Mouse (Mus musculus): ENCODE data around the gene Emid1. TPM values are rescaled to one million over a fixed set of nuclear protein-coding genes. Genes with fewer than 3 reads are reported as not detected.

Gene Emid1
- total RNA-seq (2022): 1 to 10 TPM in 1 of 4 experiments, under 1 TPM in 3; 0.73 to 2.0 (median 0.90) TPM

DNA sequence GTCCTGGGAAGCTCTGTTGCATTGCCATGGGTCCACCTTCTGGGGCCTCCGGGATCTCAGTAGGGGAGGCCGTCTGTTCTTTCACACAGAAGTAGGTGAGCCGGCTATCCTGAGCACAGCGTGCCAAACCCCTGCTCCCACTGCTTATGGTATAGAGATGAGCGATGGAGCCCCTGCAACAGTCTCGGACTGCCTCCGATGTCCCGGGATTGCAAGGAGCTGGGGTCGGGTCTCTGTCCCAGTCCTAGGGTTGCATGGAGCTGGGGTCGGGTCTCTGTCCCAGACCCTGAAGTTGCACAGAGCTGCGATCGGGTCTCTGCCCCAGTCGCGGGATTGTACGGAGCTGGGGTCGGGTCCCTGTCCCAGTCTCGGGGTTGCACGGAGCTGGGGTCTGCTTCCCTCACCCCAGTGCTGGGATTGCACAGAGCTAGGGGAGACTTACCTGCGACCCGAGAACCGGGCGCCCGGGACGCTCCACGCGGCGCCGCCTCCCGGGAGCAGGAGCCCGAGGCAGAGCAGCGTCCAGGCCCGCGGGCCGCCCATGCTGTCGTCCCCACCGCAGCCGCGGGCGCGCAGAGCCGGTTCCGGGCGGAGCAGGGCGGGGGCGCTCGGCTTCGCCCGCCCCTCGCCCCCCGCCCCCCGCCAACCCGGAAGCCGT lies at the start of gene Emid1:
TSS of gene Emid1 (minus strand) at position 578 of the 658 bp plus-strand sequence.
- DNase-seq (ENCODE audit: low spot score): no peak

DNA sequence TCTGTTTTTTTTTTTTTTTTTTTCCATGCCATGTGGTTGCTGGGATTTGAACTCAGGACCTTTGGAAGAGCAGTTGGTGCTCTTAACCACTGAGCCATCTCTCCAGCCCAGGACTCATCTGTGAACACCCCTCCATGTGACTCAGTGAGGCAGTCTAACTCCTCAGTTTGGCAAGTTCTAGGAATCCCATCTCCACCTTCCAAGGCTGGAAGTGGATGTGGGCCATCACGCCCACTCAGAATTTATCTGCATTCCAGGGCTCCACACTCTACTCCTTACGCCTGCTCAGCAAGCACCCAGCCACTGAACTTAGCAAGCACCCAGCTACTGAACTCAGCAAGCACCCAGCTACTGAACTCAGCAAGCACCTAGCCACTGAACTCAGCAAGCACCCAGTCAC lies 47.8 kb upstream of the Emid1 start:
- no peak for DNase-seq (ENCODE audit: low spot score)

DNA sequence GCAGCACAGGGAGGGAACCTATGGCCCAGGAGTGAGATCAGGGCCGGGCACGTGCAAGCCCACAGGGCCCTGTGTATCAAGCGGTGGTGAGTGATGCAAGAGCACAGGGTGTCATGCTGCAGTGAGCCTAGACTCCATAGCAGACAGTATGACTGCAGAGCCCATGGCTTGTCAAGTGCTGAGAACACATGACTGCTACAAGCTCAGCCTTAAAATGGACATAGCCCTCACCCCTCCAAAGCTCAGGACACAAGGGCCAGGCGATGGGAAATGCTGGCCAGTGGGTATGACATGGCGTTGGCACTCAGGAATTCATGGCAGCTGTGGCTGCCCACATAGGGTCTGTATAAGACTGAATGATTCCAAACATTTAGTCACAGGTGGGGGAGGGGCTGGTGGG lies 45.0 kb upstream of the Emid1 start:
- DNase-seq (ENCODE audit: low spot score): no peak

DNA sequence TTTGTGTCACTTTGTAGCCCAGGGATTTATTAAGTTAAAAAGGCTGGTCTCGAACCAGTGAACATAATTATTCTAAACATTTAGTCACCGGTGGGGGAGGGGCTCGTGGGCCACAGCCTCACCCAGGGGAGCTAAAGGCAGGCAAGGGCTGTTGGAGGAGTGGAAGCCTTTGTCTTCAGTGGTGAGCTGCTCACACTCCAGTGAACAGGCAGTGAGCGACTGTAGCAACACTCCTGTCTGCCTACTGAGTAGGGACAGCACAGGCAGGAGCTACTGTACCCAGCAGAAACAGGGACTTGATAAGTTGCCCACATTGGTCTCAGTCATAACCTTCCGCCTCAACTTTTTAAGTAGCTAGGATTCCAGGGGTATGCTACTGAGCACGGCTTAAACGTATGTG lies 44.5 kb upstream of the Emid1 start:
- no peak for DNase-seq (ENCODE audit: low spot score)

DNA sequence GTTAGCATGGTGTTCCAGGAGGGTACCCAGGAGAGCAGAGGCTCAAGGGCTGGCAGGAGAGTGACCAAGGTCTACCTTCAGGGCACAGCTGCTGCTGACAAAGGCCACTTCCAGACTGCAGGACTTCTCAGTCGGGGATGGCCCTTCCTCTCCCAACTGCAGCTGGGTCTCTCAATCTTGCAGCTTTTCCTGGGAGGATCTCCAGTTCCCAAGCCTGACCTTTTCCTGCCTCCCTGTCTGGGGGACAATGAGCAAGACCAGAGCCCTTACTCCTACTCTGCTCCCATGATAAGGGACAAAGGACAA lies 41.5 kb upstream of the Emid1 start:
- no peak for DNase-seq (ENCODE audit: low spot score)

DNA sequence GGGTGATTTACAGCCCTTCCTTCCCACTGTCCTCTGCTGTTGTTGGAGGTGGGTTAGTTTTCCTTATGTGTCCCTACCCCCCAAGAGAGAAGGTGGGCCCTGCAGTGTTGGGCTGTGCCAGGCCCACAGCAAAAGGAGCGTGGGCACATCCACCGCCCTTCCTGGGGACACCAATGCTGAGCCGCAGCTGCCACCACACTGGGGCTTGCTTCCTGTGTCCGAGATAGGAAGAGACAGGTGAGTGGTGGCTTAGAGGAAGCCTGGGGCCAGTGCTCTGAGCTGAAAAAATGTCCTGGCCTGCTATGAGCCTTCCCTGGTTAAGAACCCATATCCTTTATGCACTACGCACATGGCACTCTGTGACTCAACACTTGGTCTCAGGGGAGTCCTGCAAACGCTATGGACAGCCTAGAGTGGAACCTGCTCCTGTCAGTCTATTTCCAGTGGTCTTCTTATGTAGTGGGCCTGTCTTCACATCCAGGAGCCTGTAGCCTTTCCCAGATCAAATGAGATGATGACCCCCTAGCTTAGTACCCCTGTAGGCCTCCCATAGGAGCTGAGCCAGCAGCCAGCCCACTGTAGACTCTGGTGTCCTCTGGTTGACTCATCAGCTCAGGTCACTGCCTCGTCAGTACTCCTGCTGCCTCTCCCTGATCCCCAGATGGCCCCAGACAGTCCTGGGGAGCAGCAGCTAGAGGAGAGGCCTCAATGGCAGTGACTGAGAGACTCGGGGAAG lies 41.0 kb upstream of the Emid1 start:
- DNase-seq (ENCODE audit: low spot score): no peak

DNA sequence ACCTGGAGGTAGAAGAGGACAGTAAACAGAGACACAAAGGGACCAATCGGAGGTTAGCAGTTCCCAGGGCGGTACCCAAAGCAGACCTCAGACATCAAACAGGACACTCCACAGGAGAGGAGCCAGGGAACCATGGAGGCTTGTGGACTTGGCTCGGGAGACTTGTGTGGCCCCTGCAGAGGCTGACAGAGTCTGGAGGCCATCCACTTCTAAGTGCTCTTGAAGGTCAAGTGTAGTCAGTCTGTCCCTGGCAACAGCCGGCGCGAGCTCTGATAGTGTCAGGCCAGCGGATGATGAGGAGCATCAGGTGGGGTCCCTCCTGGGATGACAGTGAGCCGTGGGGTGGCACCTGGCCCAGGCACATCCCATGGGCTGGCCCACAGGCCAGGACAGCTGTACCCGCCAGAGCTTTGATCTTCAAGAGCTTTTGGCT lies 40.0 kb upstream of the Emid1 start:
- DNase-seq (ENCODE audit: low spot score): peak; percentile 28

DNA sequence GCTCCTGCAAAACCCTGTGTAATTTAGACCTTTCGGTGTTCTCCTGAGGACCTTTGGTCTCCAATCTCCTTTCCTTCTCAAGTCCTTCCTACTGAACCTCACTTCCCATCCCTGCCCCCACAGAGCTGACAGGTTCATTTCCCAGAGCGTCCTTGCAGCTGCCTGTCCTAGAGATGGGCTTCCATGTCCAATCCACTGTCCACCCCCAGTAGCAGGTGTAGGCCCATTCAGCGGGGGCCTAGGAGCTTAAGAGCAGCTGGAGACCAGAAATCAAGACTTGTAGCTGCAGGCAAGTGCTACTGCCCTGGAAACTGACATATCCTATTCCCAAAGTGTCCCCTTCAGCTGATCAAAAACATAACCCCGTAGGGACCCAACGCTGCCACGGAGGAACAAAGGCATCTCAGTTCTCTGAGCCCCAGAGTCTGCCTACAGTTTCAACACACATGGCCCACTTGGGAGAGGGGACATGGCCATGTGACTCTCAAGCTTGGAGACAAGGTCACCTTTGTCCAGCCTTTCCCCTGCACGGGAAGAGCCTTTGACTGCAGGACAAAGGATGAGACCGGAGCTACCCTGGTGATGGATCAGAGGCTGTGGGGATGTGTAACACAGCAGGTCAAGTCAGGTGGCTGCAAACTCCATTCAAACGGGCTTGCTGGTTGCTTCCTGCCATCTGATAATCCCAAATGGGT lies 37.3 kb upstream of the Emid1 start:
- no peak for DNase-seq (ENCODE audit: low spot score)

DNA sequence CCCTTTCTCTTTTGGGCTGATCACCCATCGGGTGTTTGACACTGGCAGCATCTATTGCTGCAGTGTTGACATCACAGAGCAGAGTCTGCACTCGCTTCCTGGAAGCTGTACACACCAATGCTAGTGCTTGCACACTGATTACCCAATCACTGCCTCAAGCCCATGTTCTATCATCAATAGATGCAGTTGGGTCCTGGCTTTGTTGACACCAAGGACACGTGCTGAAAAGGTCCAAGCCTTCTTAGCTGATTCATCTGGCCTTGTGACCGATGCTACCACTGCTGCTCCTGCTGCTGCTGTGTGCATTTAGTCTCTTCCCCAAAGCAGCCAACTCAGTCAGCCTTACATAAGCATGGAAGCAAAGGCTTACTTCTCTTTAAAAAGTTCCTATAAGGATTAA lies 36.1 kb upstream of the Emid1 start:
- no peak for DNase-seq (ENCODE audit: low spot score)

DNA sequence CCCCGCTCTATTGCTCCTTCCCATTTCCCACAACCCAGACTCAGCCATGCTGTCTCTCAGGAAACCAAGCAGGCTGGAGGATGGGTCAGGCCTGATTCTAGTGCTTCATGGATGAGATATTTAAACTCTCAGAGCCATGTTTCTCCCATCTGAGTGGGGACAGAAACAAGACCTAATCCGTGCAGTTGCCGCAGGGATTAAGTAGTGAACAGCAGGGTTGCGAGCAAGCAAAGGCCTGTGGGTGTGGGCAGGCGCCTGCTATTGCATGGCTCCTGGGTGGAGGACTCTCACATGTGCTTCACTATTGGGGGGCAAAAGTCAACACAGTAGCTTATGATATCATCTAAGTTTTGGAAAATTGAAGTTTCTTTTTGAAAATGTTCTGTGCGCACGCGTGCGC lies 32.8 kb upstream of the Emid1 start:
- DNase-seq (ENCODE audit: low spot score): no peak

DNA sequence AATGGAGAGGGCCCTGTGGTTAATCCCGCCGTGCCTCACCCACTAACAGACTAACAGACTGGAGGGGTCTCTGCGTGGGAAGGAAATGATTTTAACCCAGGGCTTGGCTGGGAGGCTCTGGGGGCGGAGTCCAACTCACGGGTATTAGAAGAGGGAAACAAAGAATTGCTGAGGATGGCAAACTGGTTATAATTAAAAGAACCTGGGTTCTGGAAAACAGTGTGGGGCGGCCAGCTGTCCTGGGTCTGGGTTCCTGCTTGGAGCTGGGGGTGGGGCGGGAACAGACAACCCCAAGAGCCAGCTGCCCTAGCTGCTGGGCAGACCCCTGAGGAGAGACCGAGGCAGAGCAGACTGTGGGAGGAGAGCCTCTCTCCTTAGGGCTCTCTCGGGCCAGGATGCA lies 32.2 kb upstream of the Emid1 start:
- no peak for DNase-seq (ENCODE audit: low spot score)

DNA sequence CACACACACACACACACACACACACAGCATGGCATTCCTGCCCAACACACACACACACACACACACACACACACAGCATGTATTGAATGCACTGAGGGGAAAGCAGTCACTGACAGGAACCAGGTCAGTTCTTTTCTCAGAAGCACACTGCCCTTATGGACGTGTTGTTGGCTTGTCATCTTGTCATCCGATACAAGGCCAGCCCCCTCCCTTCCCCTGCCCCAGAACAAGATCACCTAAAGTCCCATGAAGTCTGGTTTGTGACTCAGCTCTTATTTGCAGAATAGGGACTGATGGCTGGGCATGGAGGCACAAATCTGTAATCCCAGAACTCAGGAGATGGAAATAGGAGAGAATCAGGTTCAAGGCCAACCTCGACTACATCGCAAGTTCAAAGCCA lies 30.8 kb upstream of the Emid1 start:
- DNase-seq (ENCODE audit: low spot score): no peak

DNA sequence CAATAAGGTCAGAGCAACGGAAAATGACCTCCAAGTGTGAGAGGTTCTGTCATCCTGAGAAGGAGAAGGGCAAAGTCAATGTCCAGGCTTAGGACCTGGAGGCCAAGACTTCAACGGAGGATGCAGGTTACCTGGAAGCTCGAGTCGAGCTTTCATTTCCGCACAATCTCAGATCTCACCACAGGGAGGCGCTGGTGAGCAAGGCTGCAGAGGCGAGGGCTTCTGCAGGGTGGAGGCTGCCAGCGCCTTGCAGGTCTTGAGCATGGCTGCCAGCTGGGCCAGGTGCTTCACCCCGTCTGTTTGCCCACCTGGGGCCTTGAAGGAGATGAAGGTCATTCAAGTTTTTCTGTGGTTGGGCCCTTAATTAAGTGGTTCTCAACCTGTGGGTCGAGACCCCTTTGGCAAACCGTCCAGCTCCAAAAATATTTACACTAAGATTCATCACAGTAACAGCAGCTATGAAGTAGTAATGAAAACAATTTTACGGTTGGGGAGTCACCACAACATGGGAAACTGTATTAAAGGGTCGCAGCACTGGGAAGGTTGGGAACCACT lies 29.9 kb upstream of the Emid1 start:
- DNase-seq (ENCODE audit: low spot score): peak; percentile 68

DNA sequence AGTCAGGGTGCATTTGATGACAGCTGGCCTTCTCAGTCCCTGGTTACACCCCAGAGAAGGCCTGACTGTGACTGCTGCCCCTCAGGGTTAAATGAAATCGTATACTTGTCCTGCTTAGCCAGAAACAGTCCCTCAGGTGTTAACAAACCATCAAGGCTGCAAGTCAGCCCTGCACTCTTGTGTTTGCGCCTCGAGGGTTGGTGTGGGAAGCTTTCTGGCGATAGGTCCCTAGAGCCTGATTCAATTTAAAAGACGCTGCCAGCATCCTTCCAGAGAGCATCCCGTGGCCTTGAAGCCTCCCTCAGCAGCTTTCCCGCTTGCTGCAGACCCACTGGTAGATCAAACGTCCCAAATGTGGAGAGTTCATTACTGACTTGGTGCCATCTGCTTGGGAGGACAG lies 27.3 kb upstream of the Emid1 start:
- no peak for DNase-seq (ENCODE audit: low spot score)

DNA sequence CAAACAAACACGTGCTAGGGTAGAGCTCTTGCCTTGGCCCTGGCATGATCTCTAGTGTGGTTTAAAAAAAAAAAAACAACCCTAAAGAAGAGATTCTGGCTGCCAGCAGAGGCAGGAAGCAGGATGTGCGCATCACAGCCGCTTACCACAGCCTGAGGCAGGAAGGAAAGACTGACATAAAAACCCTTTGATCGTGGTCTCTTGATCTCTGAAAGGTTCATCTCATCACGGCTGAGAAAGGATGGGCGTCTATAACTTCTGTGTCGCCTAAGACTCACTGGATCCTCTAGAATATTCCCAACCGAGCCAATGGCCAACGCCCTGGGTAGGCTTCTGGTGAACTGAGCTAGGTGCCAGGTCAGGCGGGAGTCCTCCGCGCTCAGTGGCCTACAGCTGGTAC lies 25.1 kb upstream of the Emid1 start:
- no peak for DNase-seq (ENCODE audit: low spot score)

DNA sequence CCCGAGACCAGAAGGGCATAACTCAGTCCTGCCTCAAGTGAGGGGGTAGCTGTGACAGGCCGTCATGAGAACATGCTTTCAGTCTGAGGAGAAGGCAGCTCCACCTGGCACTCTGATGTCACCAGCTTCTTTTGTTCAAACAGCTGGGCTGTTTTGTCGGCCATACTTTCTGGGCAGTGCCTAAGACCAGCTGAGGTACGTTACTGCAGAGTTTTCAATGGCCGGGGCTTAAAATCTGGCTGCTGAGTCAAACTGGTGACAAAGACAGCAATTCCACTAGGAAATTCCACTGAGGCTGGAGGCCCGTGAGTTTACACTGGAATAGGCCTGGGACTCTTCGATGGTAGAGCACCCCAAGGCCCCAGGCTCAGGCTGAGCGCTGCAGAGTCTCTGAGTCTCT lies 24.6 kb upstream of the Emid1 start:
- DNase-seq (ENCODE audit: low spot score): no peak

DNA sequence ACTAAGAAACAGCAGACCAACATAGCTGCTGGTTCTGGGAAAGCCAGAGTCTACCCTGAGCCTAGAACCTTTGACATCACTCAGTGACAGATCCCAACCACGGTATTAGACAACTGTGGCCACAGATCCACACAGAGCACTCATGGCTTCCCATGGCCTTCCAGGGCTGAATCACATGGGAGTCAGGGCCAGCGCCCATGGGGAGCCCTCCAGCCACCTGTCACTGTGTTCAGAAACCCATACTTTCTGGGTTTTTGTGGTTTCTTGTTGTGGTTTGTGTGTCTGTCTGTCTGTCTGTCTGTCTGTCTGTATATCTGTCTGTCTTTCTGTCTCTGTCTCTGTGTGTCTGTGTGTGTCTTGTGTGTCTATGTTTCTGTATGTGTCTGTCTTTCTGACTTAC lies 23.8 kb upstream of the Emid1 start:
- no peak for DNase-seq (ENCODE audit: low spot score)

DNA sequence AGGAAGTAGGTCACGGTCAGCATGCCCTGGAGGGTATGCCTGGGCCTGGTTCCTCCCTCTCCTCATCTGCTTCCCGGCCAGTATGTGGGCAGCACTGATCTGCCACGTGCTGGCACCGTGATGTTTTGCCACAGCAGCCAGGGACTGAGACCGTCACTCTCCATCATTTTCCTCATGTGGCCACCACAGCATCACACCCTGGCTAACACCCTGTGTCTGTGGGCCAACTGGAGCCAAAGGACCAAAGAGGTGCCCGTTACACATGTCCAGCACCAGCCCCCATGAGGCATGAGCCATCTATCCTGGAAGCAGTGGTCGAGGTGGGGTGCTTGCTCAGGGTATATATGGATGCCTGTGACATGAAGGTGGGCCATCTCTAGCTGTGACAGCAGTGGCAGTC lies 23.1 kb upstream of the Emid1 start:
- no peak for DNase-seq (ENCODE audit: low spot score)

DNA sequence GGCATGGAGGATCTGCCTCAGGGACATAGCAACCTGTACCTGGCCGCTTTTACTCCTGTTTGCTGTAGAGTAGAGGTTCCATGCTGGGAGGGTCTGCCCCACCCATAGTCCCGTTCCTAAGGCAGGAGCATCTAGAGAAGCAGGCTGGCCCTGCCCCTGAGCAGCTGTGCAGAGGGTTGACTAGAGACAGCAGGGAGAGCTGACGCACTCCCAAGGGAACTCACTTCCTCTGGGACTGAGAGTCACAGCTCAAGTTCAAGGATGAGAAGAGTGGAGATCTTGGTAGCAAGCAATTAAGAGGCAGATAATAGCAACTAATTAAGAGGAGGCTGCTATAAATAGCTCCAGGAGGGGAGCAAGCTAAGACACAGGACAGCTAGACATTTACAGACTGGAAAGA lies 20.8 kb upstream of the Emid1 start:
- no peak for DNase-seq (ENCODE audit: low spot score)

DNA sequence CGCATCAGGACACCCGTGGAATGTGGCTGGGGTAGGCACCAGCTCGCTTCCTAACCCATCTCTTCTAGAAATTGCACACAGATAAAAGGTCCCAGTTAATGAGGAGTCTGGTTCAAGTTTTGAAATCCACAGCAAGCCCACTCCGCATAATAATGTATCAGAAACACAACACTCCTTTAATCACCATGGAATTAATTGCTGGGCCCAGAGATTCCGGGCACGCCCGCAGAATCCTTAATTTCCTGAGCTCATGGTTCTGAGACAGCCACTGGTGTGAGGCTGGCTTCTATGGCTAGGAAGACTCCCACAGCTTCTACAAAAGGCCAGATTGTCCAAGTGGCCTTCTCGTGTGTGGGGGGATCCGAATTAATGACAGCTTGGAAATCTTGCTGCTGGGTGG lies 15.3 kb upstream of the Emid1 start:
- DNase-seq (ENCODE audit: low spot score): no peak

DNA sequence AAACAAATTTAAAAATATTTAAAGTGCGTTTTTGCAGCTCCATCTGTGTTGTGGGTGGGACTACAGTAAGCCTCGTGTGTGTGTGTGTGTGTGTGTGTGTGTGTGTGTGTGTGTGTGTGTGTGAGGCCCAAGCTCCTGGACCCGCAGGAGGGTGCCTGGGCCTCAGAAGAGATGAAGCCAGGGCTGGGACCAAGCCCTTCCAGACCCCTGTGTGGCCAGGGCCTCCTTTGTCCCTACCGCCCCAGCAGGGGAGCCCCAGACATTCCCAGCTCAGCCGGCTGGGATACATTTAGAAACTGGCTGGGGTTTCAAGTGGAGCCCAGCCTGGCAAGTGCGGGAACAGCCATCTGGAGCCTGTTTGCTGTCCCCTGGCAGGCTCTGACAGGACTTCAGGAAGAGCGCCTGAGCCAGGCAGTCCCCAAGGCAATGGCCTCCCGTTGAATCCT lies 13.4 kb upstream of the Emid1 start:
- peak; percentile 53 for DNase-seq (ENCODE audit: low spot score)

DNA sequence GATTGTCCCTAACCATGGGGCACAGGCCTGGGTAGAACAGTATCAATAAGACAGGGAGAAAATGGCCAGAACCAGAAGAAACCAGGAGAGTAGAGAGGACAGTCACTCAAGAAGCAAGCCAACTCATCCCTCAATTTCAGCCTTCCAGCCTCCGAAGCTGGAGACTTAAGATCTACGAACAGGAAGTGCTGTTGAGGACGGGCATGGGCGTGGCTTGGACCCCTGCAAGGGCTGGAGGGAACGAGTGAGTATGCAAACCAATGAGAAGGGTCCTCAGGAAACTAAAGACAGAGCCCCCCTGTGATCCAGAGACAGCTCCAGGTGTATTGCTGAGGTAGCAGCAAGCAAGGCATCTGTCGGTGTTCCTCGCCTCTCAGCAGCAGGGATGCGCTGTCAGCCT lies 12.3 kb upstream of the Emid1 start:
- DNase-seq (ENCODE audit: low spot score): no peak

DNA sequence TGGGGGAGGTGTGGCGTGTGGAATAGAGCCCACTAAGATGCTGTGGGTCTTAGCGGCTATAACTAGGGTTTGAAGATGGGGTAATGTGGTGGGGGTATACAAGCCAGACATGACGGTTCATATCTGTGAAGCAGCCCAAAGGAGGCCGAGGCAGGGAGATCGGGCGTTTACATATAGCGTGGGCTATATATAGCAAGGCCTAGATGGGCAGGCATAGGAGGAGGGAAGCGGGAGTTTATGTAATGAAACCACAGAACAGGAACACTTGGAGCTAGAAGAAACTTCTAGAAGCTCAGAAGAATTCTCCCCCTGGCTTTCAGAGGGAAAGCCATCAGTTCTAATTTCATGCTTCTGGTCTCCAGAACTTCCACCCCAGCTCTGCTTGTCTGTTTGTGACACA lies 11.4 kb upstream of the Emid1 start:
- no peak for DNase-seq (ENCODE audit: low spot score)

Data from heart, adult 8-10 months (tissue).